Mouse (Mus musculus): ENCODE results near the gene Clec4f. TPM values are rescaled to one million over a fixed set of nuclear protein-coding genes. Genes with fewer than 3 reads are reported as not detected.

Gene Clec4f
- not detected in 2 replicates for polyA plus RNA-seq (2012; rRNA removed)

DNA sequence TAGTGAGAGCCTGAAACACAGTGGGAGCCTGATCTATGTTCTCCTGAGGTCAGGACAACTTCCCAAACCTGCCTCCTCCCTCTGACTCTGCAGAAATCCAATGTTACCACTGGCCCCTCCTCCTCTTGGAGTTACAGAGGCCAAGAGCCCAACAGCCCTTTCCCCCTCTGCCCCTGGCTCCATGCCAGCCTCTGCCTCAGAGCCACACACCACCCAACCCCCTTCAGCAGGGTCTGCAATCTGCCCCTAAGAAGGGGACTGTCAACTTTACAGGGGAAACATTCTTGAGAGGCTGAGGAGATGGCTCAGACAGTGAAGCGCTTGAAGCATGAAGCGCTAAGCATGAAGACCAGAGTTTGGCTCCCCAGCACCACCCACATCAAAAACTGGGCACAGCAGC, at the start of gene Clec4f:
TSS of gene Clec4f (minus strand) at position 101 of the 400 bp plus-strand sequence.
- no peak for TF ChIP-seq POLR2A (IDR thresholded peaks at IDR 0.05; ENCODE audit: low read depth, low read length)
- no peak for TF ChIP-seq CTCF (conservative IDR thresholded peaks at IDR 0.05; ENCODE audit: insufficient read depth, insufficient read length, low read depth, low read length)
- Histone ChIP-seq H3K27ac (ENCODE audit: insufficient read depth, low read depth, low read length) (no peak within 1 kb of the TSS), H3K27me3 (replicated peaks; ENCODE audit: control insufficient read depth, insufficient read depth, low read length) (no peaks in the 10 kb centered on the region), H3K36me3 (ENCODE audit: control insufficient read depth, insufficient read depth, low read length) (no peaks in the 10 kb centered on the region), H3K4me1 (ENCODE audit: control insufficient read depth, insufficient read depth, low read length) (no peaks in the 10 kb centered on the region), H3K4me3 (ENCODE audit: insufficient read depth, low read depth, low read length) (no peak within 1 kb of the TSS)
- WGBS: 98% methylated on average over 2 of the region's 2 CpGs
- no peak for DNase-seq

DNA sequence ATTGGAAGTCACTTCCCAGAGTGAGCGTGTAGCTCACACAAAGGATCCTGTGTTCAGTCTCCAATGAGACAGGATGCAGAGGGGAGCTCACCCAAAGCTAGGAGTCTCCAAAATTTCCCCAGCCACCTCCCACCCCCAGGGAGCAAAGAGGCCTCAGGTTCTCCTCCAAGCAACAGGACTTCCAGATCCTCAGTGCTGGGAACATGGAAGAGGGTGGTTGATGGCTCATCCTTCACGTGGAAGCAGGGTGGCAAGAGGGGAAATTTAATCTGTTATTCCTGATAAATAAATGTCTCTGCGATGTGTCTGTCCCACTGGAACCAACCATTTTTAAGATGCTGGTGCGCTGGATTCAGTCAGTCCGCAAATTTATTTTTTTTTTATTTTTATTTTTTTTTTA, 48.7 kb upstream of the Clec4f start:
- Histone ChIP-seq H3K27ac (ENCODE audit: insufficient read depth, low read depth, low read length) (no peak overlapping the region), H3K4me3 (ENCODE audit: insufficient read depth, low read depth, low read length) (no peak overlapping the region), H3K27me3 (replicated peaks; ENCODE audit: control insufficient read depth, insufficient read depth, low read length) (peaks cover 12% of the 10 kb centered on the region), H3K36me3 (ENCODE audit: control insufficient read depth, insufficient read depth, low read length) (no peaks in the 10 kb centered on the region), H3K4me1 (ENCODE audit: control insufficient read depth, insufficient read depth, low read length) (no peaks in the 10 kb centered on the region)
- WGBS: 29% methylated on average over 5 of the region's 5 CpGs
- DNase-seq: no peak
- no peak for TF ChIP-seq POLR2A (IDR thresholded peaks at IDR 0.05; ENCODE audit: low read depth, low read length)
- TF ChIP-seq CTCF (conservative IDR thresholded peaks at IDR 0.05; ENCODE audit: insufficient read depth, insufficient read length, low read depth, low read length): no peak

DNA sequence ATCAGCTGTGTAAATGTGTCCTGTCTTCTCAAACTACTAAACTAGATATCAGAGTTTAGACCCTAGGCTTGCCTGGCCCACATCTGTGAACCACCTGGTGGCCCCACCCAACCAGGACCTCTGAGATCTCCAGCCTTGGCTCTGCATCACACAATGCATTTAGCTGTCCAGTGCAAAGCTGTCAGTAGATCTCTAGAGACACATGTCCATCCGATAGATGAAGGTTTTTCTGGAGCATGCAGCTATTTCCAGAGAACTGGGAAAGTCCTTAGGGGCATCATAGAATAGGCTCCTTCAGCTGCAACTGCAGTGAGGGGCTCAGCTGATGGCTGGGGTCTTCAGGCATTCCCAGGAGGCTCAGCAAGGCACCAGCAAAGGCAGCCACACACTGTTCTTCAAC, 48.3 kb upstream of the Clec4f start:
- Histone ChIP-seq H3K36me3 (ENCODE audit: control insufficient read depth, insufficient read depth, low read length) (no peaks in the 10 kb centered on the region), H3K27ac (ENCODE audit: insufficient read depth, low read depth, low read length) (no peak overlapping the region), H3K27me3 (replicated peaks; ENCODE audit: control insufficient read depth, insufficient read depth, low read length) (peaks cover 11% of the 10 kb centered on the region), H3K4me1 (ENCODE audit: control insufficient read depth, insufficient read depth, low read length) (no peaks in the 10 kb centered on the region), H3K4me3 (ENCODE audit: insufficient read depth, low read depth, low read length) (no peak overlapping the region)
- no peak for DNase-seq
- 21% methylated on average over 1 of the region's 1 CpGs for WGBS
- no peak for TF ChIP-seq POLR2A (IDR thresholded peaks at IDR 0.05; ENCODE audit: low read depth, low read length)
- no peak for TF ChIP-seq CTCF (conservative IDR thresholded peaks at IDR 0.05; ENCODE audit: insufficient read depth, insufficient read length, low read depth, low read length)

DNA sequence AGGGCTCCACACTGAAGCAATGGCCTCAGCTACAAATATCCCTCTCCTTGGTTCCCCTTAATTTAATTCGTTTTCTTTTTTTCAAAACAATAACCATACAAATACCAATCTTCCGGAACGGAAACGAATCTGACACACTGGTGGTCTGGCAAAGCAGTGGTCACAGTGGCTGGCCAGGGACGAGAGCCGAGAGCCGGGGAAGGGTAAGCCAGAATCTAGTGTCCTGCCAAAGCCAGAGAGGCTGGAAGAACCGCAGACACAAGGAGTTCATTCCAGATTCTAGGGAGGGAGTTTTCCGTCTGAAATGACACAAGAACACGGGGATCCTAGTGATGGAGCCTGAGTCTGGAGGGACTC, 47.7 kb upstream of the Clec4f start:
- TF ChIP-seq POLR2A (IDR thresholded peaks at IDR 0.05; ENCODE audit: low read depth, low read length): no peak
- no peak for TF ChIP-seq CTCF (conservative IDR thresholded peaks at IDR 0.05; ENCODE audit: insufficient read depth, insufficient read length, low read depth, low read length)
- WGBS: 4% methylated on average over 10 of the region's 10 CpGs
- H3K4me1 ChIP-seq (ENCODE audit: control insufficient read depth, insufficient read depth, low read length): no peaks in the 10 kb centered on the region
- no peaks in the 10 kb centered on the region for H3K36me3 ChIP-seq (ENCODE audit: control insufficient read depth, insufficient read depth, low read length)
- no peak for DNase-seq
- H3K27ac ChIP-seq (ENCODE audit: insufficient read depth, low read depth, low read length): no peak overlapping the region
- H3K4me3 ChIP-seq (ENCODE audit: insufficient read depth, low read depth, low read length): no peak overlapping the region
- peaks cover 11% of the 10 kb centered on the region for H3K27me3 ChIP-seq (replicated peaks; ENCODE audit: control insufficient read depth, insufficient read depth, low read length)

DNA sequence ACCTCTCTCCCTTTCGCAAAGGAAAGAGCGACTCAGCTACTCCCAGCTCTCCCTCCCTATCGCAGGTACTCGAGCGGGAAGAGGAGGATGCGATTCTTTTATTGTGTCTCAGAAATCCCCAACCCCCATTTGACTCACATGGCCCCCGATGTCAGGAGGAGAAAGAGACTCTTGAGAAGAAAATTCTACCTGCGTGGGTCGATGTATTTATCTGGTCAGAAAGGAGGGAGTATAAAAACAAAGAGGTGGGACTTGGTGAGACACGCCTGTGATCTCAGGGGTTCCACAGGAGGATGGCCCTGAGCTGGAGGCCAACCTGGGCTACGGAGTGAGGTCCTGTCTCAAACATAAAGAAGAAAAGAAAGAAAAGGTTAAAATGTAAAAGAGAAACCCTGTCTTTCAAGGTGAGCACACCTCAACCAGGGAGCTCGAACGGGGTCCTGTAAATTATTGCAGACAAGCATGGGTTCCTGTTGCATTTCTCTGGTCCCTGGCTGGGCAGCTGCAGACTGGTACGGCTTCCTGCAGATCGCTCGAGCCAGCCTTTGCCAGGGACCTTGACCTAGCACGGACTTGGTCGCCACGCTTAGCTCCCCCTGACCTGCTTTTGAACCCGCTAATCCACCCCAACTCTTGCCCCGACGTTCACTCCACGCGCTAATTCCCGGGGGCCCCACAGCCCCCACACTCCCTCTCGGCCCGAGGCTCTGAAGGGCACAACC, 47.2 kb upstream of the Clec4f start:
- H3K4me3 ChIP-seq (ENCODE audit: insufficient read depth, low read depth, low read length): no peak overlapping the region
- peaks cover 11% of the 10 kb centered on the region for H3K27me3 ChIP-seq (replicated peaks; ENCODE audit: control insufficient read depth, insufficient read depth, low read length)
- H3K27ac ChIP-seq (ENCODE audit: insufficient read depth, low read depth, low read length): no peak overlapping the region
- DNase-seq: no peak
- TF ChIP-seq CTCF (conservative IDR thresholded peaks at IDR 0.05; ENCODE audit: insufficient read depth, insufficient read length, low read depth, low read length) (no peak), POLR2A (IDR thresholded peaks at IDR 0.05; ENCODE audit: low read depth, low read length) (no peak)
- no peaks in the 10 kb centered on the region for H3K4me1 ChIP-seq (ENCODE audit: control insufficient read depth, insufficient read depth, low read length)
- WGBS: 4% methylated on average over 27 of the region's 27 CpGs
- H3K36me3 ChIP-seq (ENCODE audit: control insufficient read depth, insufficient read depth, low read length): no peaks in the 10 kb centered on the region

DNA sequence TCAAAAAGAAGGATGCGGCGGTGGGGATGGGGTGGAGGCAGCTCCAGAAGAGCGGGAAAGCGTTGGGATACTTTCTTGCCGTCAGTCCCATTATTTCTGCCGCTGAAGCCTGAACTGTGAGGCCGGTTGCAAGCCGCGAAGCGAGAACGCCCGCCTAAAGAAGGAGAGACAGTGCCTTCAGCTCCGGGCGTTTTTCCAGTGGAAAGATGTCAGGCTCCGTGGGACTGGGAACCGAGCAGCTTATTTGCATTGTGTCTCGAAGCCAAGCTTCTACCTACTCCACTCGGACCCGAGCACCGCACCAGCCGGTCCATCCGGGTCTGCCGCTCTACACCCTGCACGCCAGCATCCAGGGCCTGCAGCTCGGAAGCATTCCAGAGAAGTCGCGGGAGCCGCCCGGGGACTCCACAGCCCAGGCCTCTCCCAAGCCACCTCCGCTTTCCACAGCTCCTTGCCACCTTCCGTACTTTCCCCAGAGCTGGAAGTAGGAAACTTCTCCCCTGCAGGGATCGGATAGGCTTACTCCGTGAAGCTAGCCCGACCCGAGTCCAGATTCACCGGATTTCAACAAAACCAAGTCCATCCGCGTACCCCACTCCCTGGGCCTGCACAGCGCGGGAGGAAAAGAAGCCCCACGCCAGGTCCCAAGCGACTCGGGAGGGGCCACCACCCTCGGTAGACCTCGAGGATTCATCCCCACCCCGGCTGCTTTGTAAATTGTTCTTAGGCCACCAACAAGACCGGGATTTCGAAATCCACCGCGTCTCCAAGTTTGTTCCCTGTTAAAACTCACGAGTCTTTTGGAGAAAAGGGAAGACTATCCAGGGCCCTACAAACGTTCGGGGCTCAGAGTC, 46.4 kb upstream of the Clec4f start:
- peaks cover 11% of the 10 kb centered on the region for H3K27me3 ChIP-seq (replicated peaks; ENCODE audit: control insufficient read depth, insufficient read depth, low read length)
- no peak for DNase-seq
- no peak overlapping the region for H3K27ac ChIP-seq (ENCODE audit: insufficient read depth, low read depth, low read length)
- H3K4me3 ChIP-seq (ENCODE audit: insufficient read depth, low read depth, low read length): no peak overlapping the region
- no peaks in the 10 kb centered on the region for H3K4me1 ChIP-seq (ENCODE audit: control insufficient read depth, insufficient read depth, low read length)
- H3K36me3 ChIP-seq (ENCODE audit: control insufficient read depth, insufficient read depth, low read length): no peaks in the 10 kb centered on the region
- 4% methylated on average over 53 of the region's 53 CpGs for WGBS
- TF ChIP-seq POLR2A (IDR thresholded peaks at IDR 0.05; ENCODE audit: low read depth, low read length) (no peak), CTCF (conservative IDR thresholded peaks at IDR 0.05; ENCODE audit: insufficient read depth, insufficient read length, low read depth, low read length) (no peak)

DNA sequence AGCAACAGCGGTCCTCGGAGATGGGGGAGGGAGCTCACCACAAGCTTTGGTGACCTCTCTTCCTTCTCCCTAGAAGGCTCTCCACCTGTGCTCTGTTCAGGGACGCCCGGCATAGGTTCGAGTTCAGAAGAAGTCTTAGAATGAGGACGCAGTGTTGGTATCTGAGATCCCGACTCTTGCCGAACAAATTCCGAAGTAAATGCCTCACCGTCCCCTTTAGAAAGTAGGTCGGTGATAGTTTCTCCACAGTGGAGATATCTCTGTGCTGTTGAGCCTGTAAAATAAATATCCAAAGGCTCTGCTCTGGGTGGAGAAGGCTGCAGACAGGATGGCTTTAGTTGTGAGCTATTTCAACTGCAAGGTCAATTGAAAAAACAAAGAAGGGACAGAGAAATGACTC, 45.0 kb upstream of the Clec4f start:
- Histone ChIP-seq H3K36me3 (ENCODE audit: control insufficient read depth, insufficient read depth, low read length) (no peaks in the 10 kb centered on the region), H3K27me3 (replicated peaks; ENCODE audit: control insufficient read depth, insufficient read depth, low read length) (peaks cover 11% of the 10 kb centered on the region), H3K27ac (ENCODE audit: insufficient read depth, low read depth, low read length) (no peak overlapping the region), H3K4me1 (ENCODE audit: control insufficient read depth, insufficient read depth, low read length) (no peaks in the 10 kb centered on the region), H3K4me3 (ENCODE audit: insufficient read depth, low read depth, low read length) (no peak overlapping the region)
- TF ChIP-seq POLR2A (IDR thresholded peaks at IDR 0.05; ENCODE audit: low read depth, low read length) (no peak), CTCF (conservative IDR thresholded peaks at IDR 0.05; ENCODE audit: insufficient read depth, insufficient read length, low read depth, low read length) (no peak)
- 2% methylated on average over 11 of the region's 11 CpGs for WGBS
- no peak for DNase-seq

All from kidney, adult 2 months (tissue).